In genomic region chr2:168573866-168574265, GRCm38 (mm10) we compare ENCODE assay signal across 21 mouse cellular contexts. TPM values are rescaled to one million over a fixed set of nuclear protein-coding genes. Genes with fewer than 3 reads are reported as not detected.
DNase-seq lines count a peak whose midpoint lies in the region; ATAC-seq and TF ChIP-seq lines count a peak whose summit lies in the region.
"Had no signal": no experiment of that assay in that cellular context is flagged by ENCODE, and none has a peak within 500 bp of the region (broad histone marks: within the 10 kb centered on the region; RNA-seq: fewer than 3 reads in every experiment).

No protein-coding gene starts in this region.

- H3K27me3 ChIP-seq in heart, embryonic 13.5 days (replicated peaks) = no peaks in the 10 kb centered on the region
- H3K27me3 ChIP-seq: embryonic facial prominence, embryonic 13.5 days; forebrain, embryonic 13.5 days; heart, embryonic 12.5 days; hindbrain, embryonic 15.5 days; Patski had no signal

- peaks cover 26% of the 10 kb centered on the region for H3K36me3 ChIP-seq in heart, embryonic 13.5 days
- H3K36me3 ChIP-seq: hindbrain, embryonic 15.5 days had no signal

- DNase-seq in heart, postnatal 10 days = no peak
- no peak for DNase-seq in layer of hippocampus, adult 2 months (ENCODE audit: low spot score in 2 of 2)
- no peak for DNase-seq in layer of hippocampus, adult 18-20 months (ENCODE audit: low spot score in 2 of 2)
- no peak for DNase-seq in adrenal gland, postnatal 4 days (ENCODE audit: low spot score in 2 of 2)
- DNase-seq in left cerebral cortex, adult 11 months (ENCODE audit: low spot score) = no peak
- DNase-seq: adrenal gland, postnatal 14 days; cerebellum, adult 8-10 months; cerebellum, postnatal 14 days; forebrain, postnatal 0 days; gastrocnemius, adult 2 months; gastrocnemius, postnatal 25 days; heart, adult 2 months had no signal

- no peak for TF ChIP-seq CTCF in layer of hippocampus, adult 2 months (conservative IDR thresholded peaks at IDR 0.05)

- ATAC-seq in heart, embryonic 13.5 days (ENCODE audit: extremely low read depth, insufficient number of reproducible peaks, low FRiP score, low TSS enrichment) = no peak
- peak; percentile 87 for ATAC-seq in granulocyte monocyte progenitor cell, adult 5-6 weeks (replicated peaks; ENCODE audit: poor library complexity, severe bottlenecking)
- peak; percentile 53 for ATAC-seq in megakaryocyte progenitor cell, adult 5-6 weeks (replicated peaks; ENCODE audit: poor library complexity)
- ATAC-seq: forebrain, embryonic 13.5 days; forebrain, postnatal 0 days; Patski had no signal

- H3K9ac ChIP-seq in heart, embryonic 13.5 days = no peak overlapping the region
- H3K9ac ChIP-seq: embryonic facial prominence, embryonic 13.5 days; forebrain, embryonic 13.5 days; forebrain, postnatal 0 days; heart, embryonic 12.5 days; hindbrain, embryonic 15.5 days had no signal

- 64% methylated on average over 3 of the region's 3 CpGs for WGBS in heart, embryonic 13.5 days

- H3K4me1 ChIP-seq in heart, embryonic 13.5 days = peaks cover 47% of the 10 kb centered on the region
- H3K4me1 ChIP-seq: hindbrain, embryonic 15.5 days had no signal

- no peaks in the 10 kb centered on the region for H3K9me3 ChIP-seq in heart, embryonic 13.5 days
- H3K9me3 ChIP-seq: embryonic facial prominence, embryonic 13.5 days; forebrain, embryonic 13.5 days; hindbrain, embryonic 15.5 days had no signal

- H3K4me2 ChIP-seq in heart, embryonic 13.5 days = no peak overlapping the region
- H3K4me2 ChIP-seq: embryonic facial prominence, embryonic 13.5 days; forebrain, embryonic 13.5 days; heart, embryonic 12.5 days; hindbrain, embryonic 15.5 days had no signal

- no peak overlapping the region for H3K4me3 ChIP-seq in heart, embryonic 13.5 days
- no peak overlapping the region for H3K4me3 ChIP-seq in layer of hippocampus, adult 2 months
- H3K4me3 ChIP-seq: embryonic facial prominence, embryonic 13.5 days; forebrain, embryonic 13.5 days; gastrocnemius, adult 2 months; heart, adult 2 months; heart, embryonic 12.5 days; hindbrain, embryonic 15.5 days had no signal

- intact Hi-C loops in heart, postnatal 10 days (cut with DNase I) = no loop called here

- H3K27ac ChIP-seq in heart, embryonic 13.5 days (replicated peaks) = peak overlapping the region; percentile 69
- 0 out of 2 replicates have a peak overlapping the region, but pooled peaks have one; percentile 3 for H3K27ac ChIP-seq in layer of hippocampus, adult 2 months
- H3K27ac ChIP-seq: embryonic facial prominence, embryonic 13.5 days; forebrain, embryonic 13.5 days; heart, adult 2 months; hindbrain, embryonic 15.5 days had no signal

RNA-seq across cellular contexts. Expression of gene Nfatc2, which starts 27.6 kb away (rescaled TPM):
- polyA plus RNA-seq in heart, embryonic 13.5 days (2015; fragmentation: Nextera tagmentation; extraction: Ambion mirVana) = 9.3 and 10.1 TPM in 2 replicates
- 10 to 100 TPM; 16.3 to 21.3 TPM for total RNA-seq in heart, postnatal 10 days (2021)
- total RNA-seq in layer of hippocampus, adult 2 months (2021) = 10 to 100 TPM; 19.7 to 20.1 TPM
- 10 to 100 TPM; 18.3 to 18.6 TPM for total RNA-seq in layer of hippocampus, adult 18-20 months (2021)
- total RNA-seq in granulocyte monocyte progenitor cell, adult 5-6 weeks (2014; fragmentation: Nextera tagmentation) = 1.7 and 2.2 TPM in 2 replicates
- total RNA-seq in granulocyte monocyte progenitor cell, adult 5-6 weeks (2017) = 0.17 and 0.46 TPM in 2 replicates
- 1.7 TPM in 2 replicates for total RNA-seq in megakaryocyte progenitor cell, adult 5-6 weeks (2015)
- 0.17 and 0.47 TPM in 2 replicates for total RNA-seq in megakaryocyte progenitor cell, adult 5-6 weeks (2017)
- total RNA-seq in adrenal gland, postnatal 4 days (2021) = 1 to 10 TPM; 4.4 to 5.0 TPM
- total RNA-seq: MEL had no signal
